Mouse (Mus musculus): Measurements from ENCODE around the gene Sgsm1.

GRCm38 (mm10) chr5:113281557-113281956 is 29.0 kb downstream of the Sgsm1 start:
- no peak for TF ChIP-seq CTCF (IDR thresholded peaks at IDR 0.05)
- no peak for TF ChIP-seq EP300 (IDR thresholded peaks at IDR 0.05)
